Mouse (Mus musculus) liver, embryonic 14 days (tissue): Measurements from ENCODE around the gene Plekho2. TPM values are rescaled to one million over a fixed set of nuclear protein-coding genes. Genes with fewer than 3 reads are reported as not detected.

Experiments used
- polyA plus RNA-seq: library from polyadenylated mRNA; depleted of rRNA; stranded (reverse); fragments of >200 nt; gene quantifications from 2 replicates; pipeline ENCODE4 v1.2.3, GENCODE M21; 2012; rRNA removed

Plekho2 gene
- polyA plus RNA-seq, result 13.8 and 17.3 TPM in 2 replicates

GRCm38 (mm10) chr9:65579781-65580371 is at the start of gene Plekho2:
TSS of gene Plekho2 (minus strand) at chr9:65580040.

GRCm38 (mm10) chr9:65629025-65629766 is 49.4 kb upstream of the Plekho2 start, which contains the start of gene Rbpms2:
TSS of gene Rbpms2 (plus strand) at chr9:65629648.

GRCm38 (mm10) chr9:65586406-65587269 is 6.8 kb upstream of the Plekho2 start, which contains the start of gene Pif1:
TSS of gene Pif1 (plus strand) at chr9:65587160.

GRCm38 (mm10) chr9:65519807-65520504 is 59.9 kb downstream of the Plekho2 start, which contains the start of gene Ankdd1a:
TSS of gene Ankdd1a (minus strand) at chr9:65520193.

Other genes with a start within 250 kb of the Plekho2 start
- 4.6 and 5.3 TPM in 2 replicates for gene Pdcd7, start 233.9 kb downstream of the Plekho2 start, polyA plus RNA-seq
- 0.07 and 0.22 TPM in 2 replicates for gene Ubap1l, start 219.0 kb downstream of the Plekho2 start, polyA plus RNA-seq
- gene Kbtbd13, start 188.4 kb downstream of the Plekho2 start, polyA plus RNA-seq, result 0.02 and 0.05 TPM in 2 replicates
- 0.12 and 0.17 TPM in 2 replicates for gene Rasl12, start 181.5 kb downstream of the Plekho2 start, polyA plus RNA-seq
- gene Slc51b, start 157.1 kb downstream of the Plekho2 start, polyA plus RNA-seq, result 0.05 and 0.09 TPM in 2 replicates
- gene Mtfmt, start 144.3 kb downstream of the Plekho2 start, polyA plus RNA-seq, result 5.7 and 6.8 TPM in 2 replicates
- 7.6 and 7.7 TPM in 2 replicates for gene Spg21, start 119.1 kb downstream of the Plekho2 start, polyA plus RNA-seq
- 0.03 TPM in 1 of 2 replicates, not detected in the other for gene Ankdd1a, start 59.8 kb downstream of the Plekho2 start, polyA plus RNA-seq
- 9.4 and 12.9 TPM in 2 replicates for gene Pif1, start 7.1 kb upstream of the Plekho2 start, polyA plus RNA-seq
- 8.2 and 10.3 TPM in 2 replicates for gene Rbpms2, start 49.6 kb upstream of the Plekho2 start, polyA plus RNA-seq
- 20.5 and 21.1 TPM in 2 replicates for gene Oaz2, start 88.0 kb upstream of the Plekho2 start, polyA plus RNA-seq
- gene Zfp609, start 247.5 kb upstream of the Plekho2 start, polyA plus RNA-seq, result 2.7 and 3.1 TPM in 2 replicates